Mouse (Mus musculus) CH12.LX (cell line): ENCODE measurements around the gene Sacm1l. TPM values are rescaled to one million over a fixed set of nuclear protein-coding genes. Genes with fewer than 3 reads are reported as not detected.
A peak's percentile ranks its signal among the peaks of the same experiment; 100 is the strongest.

Experiments used
- DNase-seq: peaks from one replicate; pipeline ENCODE4 v3.0.0-alpha.2; 2013; ENCODE audit errors: extremely low read depth
- H3K27ac ChIP-seq: 2 replicates; pipeline ENCODE4 v1.5.1; 2012; ENCODE audit warnings: low read depth, mild to moderate bottlenecking, control low read depth, moderate library complexity; ENCODE audit not compliant: insufficient read depth
- H3K27me3 ChIP-seq: replicated peaks from 2 replicates; pipeline ENCODE3; 2012; ENCODE audit warnings: inconsistent platforms
- H3K36me3 ChIP-seq, 2 experiments: replicated peaks in 1 of 2; 2 replicates each; pipeline versions ENCODE3 to v1.6.1; 2012; ENCODE audit warnings: inconsistent platforms in 1 of 2, low read length in 1 of 2, mild to moderate bottlenecking in 1 of 2, mixed read lengths in 1 of 2, moderate library complexity in 1 of 2; ENCODE audit not compliant: control insufficient read depth in 1 of 2, insufficient read depth in 1 of 2
- H3K4me1 ChIP-seq, 2 experiments: 2 replicates each; pipeline ENCODE4 v1.6.1; 2012; ENCODE audit warnings: inconsistent platforms in 1 of 2, moderate library complexity in 1 of 2; ENCODE audit not compliant: insufficient read depth in 2 of 2, control insufficient read depth in 1 of 2
- H3K4me2 ChIP-seq: 2 replicates; pipeline ENCODE4 v1.6.1; 2012; ENCODE audit warnings: low read depth, mild to moderate bottlenecking, control low read depth; ENCODE audit not compliant: poor library complexity, insufficient read depth, severe bottlenecking
- H3K4me3 ChIP-seq, 3 experiments: fragments of 150-350 bp in 1 of 3; sonication (generic) in 1 of 3; replicated peaks in 1 of 3; 2 replicates each; pipeline versions ENCODE3 to v1.5.1; 2011 to 2012; ENCODE audit warnings: low read depth in 2 of 3, low read length in 2 of 3, mild to moderate bottlenecking in 2 of 3, moderate library complexity in 2 of 3, control low read depth in 1 of 3, improper control_type of control experiment in 1 of 3, inconsistent platforms in 1 of 3, mixed read lengths in 1 of 3; ENCODE audit not compliant: poor library complexity in 1 of 3
- H3K79me2 ChIP-seq: replicated peaks from 2 replicates; pipeline ENCODE4 v1.6.1; 2012; ENCODE audit warnings: mild to moderate bottlenecking, moderate library complexity; ENCODE audit not compliant: control insufficient read depth, poor library complexity, insufficient read depth, severe bottlenecking; ENCODE audit errors: extremely low read depth
- H3K9ac ChIP-seq: 2 replicates; pipeline ENCODE4 v1.6.1; 2012; ENCODE audit warnings: low read depth, mild to moderate bottlenecking, control low read depth, moderate library complexity; ENCODE audit not compliant: insufficient read depth
- H3K9me3 ChIP-seq: replicated peaks from 2 replicates; pipeline ENCODE3; 2012; ENCODE audit warnings: low read length, inconsistent platforms, mixed read lengths
- BHLHE40 ChIP-seq: IDR thresholded peaks from 2 replicates; pipeline ENCODE4 v1.6.1; 2011; ENCODE audit warnings: mild to moderate bottlenecking, low read depth, low read length, improper control_type of control experiment
- CHD1 ChIP-seq: IDR thresholded peaks from 2 replicates; pipeline ENCODE4 v1.6.1; 2012; ENCODE audit warnings: low read depth, low read length, improper control_type of control experiment, inconsistent platforms
- E2F4 ChIP-seq: IDR thresholded peaks from 2 replicates; pipeline ENCODE4 v1.6.1; 2011; ENCODE audit warnings: low read depth, low read length, improper control_type of control experiment; ENCODE audit not compliant: insufficient replicate concordance
- EP300 ChIP-seq: IDR thresholded peaks from 2 replicates; pipeline ENCODE4 v1.6.1; 2011; ENCODE audit warnings: low read length, improper control_type of control experiment
- ETS1 ChIP-seq: conservative IDR thresholded peaks from 2 replicates; pipeline ENCODE4 v1.6.1; 2012; ENCODE audit warnings: low read depth, mild to moderate bottlenecking, inconsistent platforms, low read length, improper control_type of control experiment, moderate library complexity
- GABPA ChIP-seq: IDR thresholded peaks from 2 replicates; pipeline ENCODE4 v1.6.1; 2012; ENCODE audit warnings: low read depth, low read length, improper control_type of control experiment, inconsistent platforms; ENCODE audit not compliant: insufficient replicate concordance
- JUN ChIP-seq: IDR thresholded peaks from 2 replicates; pipeline ENCODE4 v1.6.1; 2011; ENCODE audit warnings: low read depth, mild to moderate bottlenecking, low read length, improper control_type of control experiment, moderate library complexity; ENCODE audit not compliant: insufficient read depth
- MAX ChIP-seq: IDR thresholded peaks from 2 replicates; pipeline ENCODE4 v1.6.1; 2011; ENCODE audit warnings: low read length, improper control_type of control experiment
- MEF2A ChIP-seq: IDR thresholded peaks from 2 replicates; pipeline ENCODE4 v1.6.1; 2014; ENCODE audit warnings: low read depth, mild to moderate bottlenecking, inconsistent platforms, low read length, improper control_type of control experiment, borderline replicate concordance
- MXI1 ChIP-seq: IDR thresholded peaks from 2 replicates; pipeline ENCODE4 v1.6.1; 2011; ENCODE audit warnings: mild to moderate bottlenecking, low read depth, low read length, improper control_type of control experiment
- POLR2A ChIP-seq: IDR thresholded peaks from 2 replicates; pipeline ENCODE4 v1.6.1; 2011; ENCODE audit warnings: low read depth, mild to moderate bottlenecking, improper control_type of control experiment, low read length
- RAD21 ChIP-seq: IDR thresholded peaks from 2 replicates; pipeline ENCODE4 v1.6.1; 2011; ENCODE audit warnings: low read depth, mild to moderate bottlenecking, low read length, improper control_type of control experiment, moderate library complexity
- RCOR1 ChIP-seq: conservative IDR thresholded peaks from 2 replicates; pipeline ENCODE4 v1.6.1; 2012; ENCODE audit warnings: low read depth, mild to moderate bottlenecking, inconsistent platforms, low read length, improper control_type of control experiment
- SMC3 ChIP-seq: IDR thresholded peaks from 2 replicates; pipeline ENCODE4 v1.6.1; 2011; ENCODE audit warnings: low read depth, low read length, improper control_type of control experiment
- TBP ChIP-seq: conservative IDR thresholded peaks from 2 replicates; pipeline ENCODE4 v1.6.1; 2011; ENCODE audit warnings: low read depth, low read length, improper control_type of control experiment
- USF1 ChIP-seq: IDR thresholded peaks from 2 replicates; pipeline ENCODE4 v1.6.1; 2014; ENCODE audit warnings: low read depth, mild to moderate bottlenecking, inconsistent platforms, low read length, improper control_type of control experiment
- USF2 ChIP-seq: conservative IDR thresholded peaks from 2 replicates; pipeline ENCODE4 v1.6.1; 2011; ENCODE audit warnings: low read depth, low read length, improper control_type of control experiment
- ZKSCAN1 ChIP-seq: IDR thresholded peaks from 2 replicates; pipeline ENCODE4 v1.6.1; 2012; ENCODE audit warnings: low read depth, inconsistent platforms, low read length, improper control_type of control experiment, borderline replicate concordance
- ZMIZ1 ChIP-seq: IDR thresholded peaks from 2 replicates; pipeline ENCODE4 v1.6.1; 2012; ENCODE audit warnings: low read depth, mild to moderate bottlenecking, inconsistent platforms, low read length, improper control_type of control experiment
- ZNF384 ChIP-seq: IDR thresholded peaks from 2 replicates; pipeline ENCODE4 v1.6.1; 2012; ENCODE audit warnings: low read depth, low read length, improper control_type of control experiment, inconsistent platforms
- dilution Hi-C: fragments of 300-500 bp; cut with MboI; formaldehyde crosslinking; loops from 2 replicates; pipeline ENCODE4 v1.14.3; 2020; ENCODE audit warnings: low sequenced_read_pairs; ENCODE audit not compliant: extremely low pct_unique_long_range_greater_than_20kb, extremely low pct_ligation_motif_present
- in situ Hi-C: fragments of 300-500 bp; cut with MboI; formaldehyde crosslinking; loops from 3 replicates; pipeline ENCODE4 v1.14.3; 2019; ENCODE audit warnings: low sequenced_read_pairs, low pct_ligation_motif_present, low pct_unique_long_range_greater_than_20kb, mixed read lengths
- polyA plus RNA-seq: library from polyadenylated mRNA; unstranded; fragments of >175 nt; gene quantifications from 2 replicates; pipeline ENCODE4 v1.2.1, GENCODE M21; 2012; ENCODE audit warnings: low read depth; ENCODE audit not compliant: insufficient read length
- total RNA-seq, 2 experiments: library from RNA; depleted of rRNA; stranded (reverse); fragments of 300-350 nt in 1 of 2; fragments of >200 nt in 1 of 2; gene quantifications; 2 replicates each; pipeline ENCODE4 v1.2.3; 2012 to 2014

Gene Sacm1l
- total and polyA plus RNA-seq, 3 experiments, result 31.1 to 67.6 (median 37.4) TPM

GRCm38 (mm10) chr9:123536613-123537012 is 7.1 kb downstream of the Sacm1l start:
- Histone ChIP-seq H3K9ac (no peak overlapping the region), H3K79me2 (peaks cover 72% of the 10 kb centered on the region), H3K4me3 (no peak overlapping the region), H3K4me1 (peaks cover 11 to 80% of the 10 kb centered on the region in 2 experiments), H3K36me3 (peaks cover 3 to 6% of the 10 kb centered on the region in 2 experiments), H3K4me2 (peak overlapping the region; percentile 89), H3K27me3 (no peaks in the 10 kb centered on the region), H3K9me3 (no peaks in the 10 kb centered on the region), H3K27ac (peak overlapping the region; percentile 72; the same call in 1 of the 2 replicates)
- TF ChIP-seq E2F4 (no peak), GABPA (no peak), BHLHE40 (0 out of 2 replicates have a peak, but pooled peaks have one; percentile 21), SMC3 (no peak), MEF2A (peak; percentile 75; the same call in 1 of the 2 replicates), JUN (no peak), ETS1 (no peak; the same call in 1 of the 2 replicates), USF2 (no peak), USF1 (peak; percentile 51), ZKSCAN1 (no peak), MAX (no peak)
- dilution Hi-C loops, result no loop called here
- DNase-seq, result no peak
- in situ Hi-C loops, result no loop called here

DNA sequence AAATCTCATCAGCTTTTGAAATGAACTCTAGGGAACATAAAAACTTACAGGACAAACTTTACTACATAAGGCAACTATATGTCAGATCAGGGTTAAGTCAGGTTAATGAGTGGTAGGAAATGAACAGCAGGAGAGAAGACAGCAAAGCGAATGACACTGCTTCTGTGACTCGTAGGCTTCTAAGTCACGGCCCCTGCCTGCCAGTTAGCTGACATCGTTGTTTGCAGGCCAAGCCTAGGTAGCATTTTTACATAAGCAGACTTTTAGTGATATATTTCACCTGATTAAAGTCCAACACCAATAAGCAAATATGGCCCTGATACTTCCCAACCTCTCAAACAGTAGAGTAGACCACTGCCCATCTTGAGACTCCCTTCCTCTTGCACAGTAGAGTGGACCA is 8.6 kb downstream of the Sacm1l start:
- no peak for DNase-seq
- H3K27ac ChIP-seq, result peak overlapping the region; percentile 67
- peak overlapping the region; percentile 42 for H3K4me2 ChIP-seq
- H3K4me3 ChIP-seq, result no peak overlapping the region
- H3K9ac ChIP-seq, result peak overlapping the region; percentile 38; the same call in 1 of the 2 replicates
- TF ChIP-seq E2F4, result no peak
- peak; percentile 65 for TF ChIP-seq CHD1
- TF ChIP-seq ZMIZ1, result no peak
- TF ChIP-seq USF2, result no peak
- no peaks in the 10 kb centered on the region for H3K27me3 ChIP-seq
- dilution Hi-C loops, result no loop called here
- no peaks in the 10 kb centered on the region for H3K9me3 ChIP-seq
- peaks cover 3 to 11% of the 10 kb centered on the region in 2 experiments for H3K36me3 ChIP-seq
- in situ Hi-C loops, result no loop called here
- peaks cover 68% of the 10 kb centered on the region for H3K79me2 ChIP-seq
- peaks cover 8 to 72% of the 10 kb centered on the region in 2 experiments for H3K4me1 ChIP-seq

DNA sequence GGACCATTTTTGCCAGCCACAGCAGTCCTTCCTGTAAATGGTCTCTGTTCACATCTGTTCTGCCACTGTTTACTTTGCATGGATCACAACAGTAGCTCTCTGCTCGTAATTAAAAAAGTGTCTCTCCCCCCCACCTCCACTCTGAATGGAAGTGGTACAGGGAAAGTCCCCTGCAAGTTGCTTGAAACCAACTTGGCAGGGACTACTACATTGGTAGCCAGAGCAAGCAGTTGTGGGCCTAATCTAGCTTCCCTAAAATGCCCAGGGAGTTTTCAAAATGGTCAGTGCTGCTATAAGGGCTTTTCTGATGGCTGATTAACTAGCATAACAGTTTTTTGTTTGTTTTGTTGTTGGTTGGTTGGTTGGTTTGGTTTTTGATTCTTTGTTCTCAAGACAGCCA is 9.5 kb downstream of the Sacm1l start:
- peaks cover 9 to 17% of the 10 kb centered on the region in 2 experiments for H3K36me3 ChIP-seq
- H3K4me3 ChIP-seq, result peak overlapping the region; percentile 39 to 50 (median 43)
- H3K4me1 ChIP-seq, result peaks cover 8 to 67% of the 10 kb centered on the region in 2 experiments
- no peaks in the 10 kb centered on the region for H3K9me3 ChIP-seq
- TF ChIP-seq POLR2A (peak; percentile 31; the same call in 1 of the 2 replicates), RAD21 (no peak), EP300 (peak; percentile 17; the same call in 1 of the 2 replicates), MXI1 (no peak), ZNF384 (0 out of 2 replicates have a peak, but pooled peaks have one; percentile 6), RCOR1 (no peak), MAX (no peak), TBP (0 out of 2 replicates have a peak, but pooled peaks have one; percentile 56)
- TF ChIP-seq, all 38 proteins: peak for 4
- DNase-seq, result peak; percentile 65
- in situ Hi-C loops (no loop called here), dilution Hi-C loops (no loop called here)
- Histone ChIP-seq H3K27me3 (no peaks in the 10 kb centered on the region), H3K79me2 (peaks cover 70% of the 10 kb centered on the region), H3K9ac (peak overlapping the region; percentile 38), H3K4me2 (peak overlapping the region; percentile 42), H3K27ac (peak overlapping the region; percentile 74)
